9 mouse cellular contexts compared by ENCODE assay signal in genomic region chrY:872855-873549, GRCm38 (mm10). TPM values are rescaled to one million over a fixed set of nuclear protein-coding genes. Genes with fewer than 3 reads are reported as not detected.
DNase-seq lines count a peak whose midpoint lies in the region; ATAC-seq lines count a peak whose summit lies in the region.
"Had no signal": no experiment of that assay in that cellular context is flagged by ENCODE, and none has a peak within 500 bp of the region (broad histone marks: within the 10 kb centered on the region; RNA-seq: fewer than 3 reads in every experiment).

No protein-coding gene starts in this region.

- no peaks in the 10 kb centered on the region for H3K36me3 ChIP-seq in hindbrain, embryonic 12.5 days
- H3K36me3 ChIP-seq in neural tube, embryonic 11.5 days (ENCODE audit: control insufficient read depth, insufficient read depth, low read length), result no peaks in the 10 kb centered on the region
- H3K36me3 ChIP-seq in liver, embryonic 12.5 days, result no peaks in the 10 kb centered on the region

- H3K4me1 ChIP-seq in hindbrain, embryonic 12.5 days, result no peaks in the 10 kb centered on the region
- H3K4me1 ChIP-seq in neural tube, embryonic 11.5 days (ENCODE audit: control insufficient read depth, insufficient read depth, low read length), result no peaks in the 10 kb centered on the region
- no peaks in the 10 kb centered on the region for H3K4me1 ChIP-seq in liver, embryonic 12.5 days

- WGBS in hindbrain, embryonic 12.5 days, result 37% methylated on average over 7 of the region's 18 CpGs
- WGBS in neural tube, embryonic 11.5 days, result 30% methylated on average over 10 of the region's 18 CpGs
- WGBS in liver, embryonic 12.5 days (ENCODE audit: insufficient replicate concordance), result 32% methylated on average over 13 of the region's 18 CpGs

- H3K4me3 ChIP-seq in hindbrain, embryonic 12.5 days, result no peak overlapping the region
- H3K4me3 ChIP-seq in neural tube, embryonic 11.5 days (ENCODE audit: low read depth, low read length), result no peak overlapping the region
- H3K4me3 ChIP-seq in liver, embryonic 12.5 days, result no peak overlapping the region

- H3K27ac ChIP-seq in hindbrain, embryonic 12.5 days, result no peak overlapping the region
- H3K27ac ChIP-seq in neural tube, embryonic 11.5 days (ENCODE audit: low read depth, low read length), result no peak overlapping the region
- H3K27ac ChIP-seq in liver, embryonic 12.5 days, result no peak overlapping the region

- no peaks in the 10 kb centered on the region for H3K27me3 ChIP-seq in hindbrain, embryonic 12.5 days
- no peaks in the 10 kb centered on the region for H3K27me3 ChIP-seq in neural tube, embryonic 11.5 days (ENCODE audit: control insufficient read depth, insufficient read depth, low read length)
- H3K27me3 ChIP-seq in liver, embryonic 12.5 days (replicated peaks), result no peaks in the 10 kb centered on the region

- H3K9me3 ChIP-seq in hindbrain, embryonic 12.5 days (replicated peaks), result no peaks in the 10 kb centered on the region
- no peaks in the 10 kb centered on the region for H3K9me3 ChIP-seq in neural tube, embryonic 11.5 days (ENCODE audit: control insufficient read depth, low read length)
- H3K9me3 ChIP-seq in liver, embryonic 12.5 days (replicated peaks), result no peaks in the 10 kb centered on the region

- peak; percentile 52; the same call in 1 of the 2 replicates for ATAC-seq in hindbrain, embryonic 12.5 days (ENCODE audit: low FRiP score)
- ATAC-seq in neural tube, embryonic 11.5 days (ENCODE audit: insufficient read depth, low FRiP score, low TSS enrichment), result no peak; the same call in 1 of the 2 replicates
- ATAC-seq in liver, embryonic 12.5 days, result no peak

- peak; percentile 12 for DNase-seq in kidney, adult 9 months
- DNase-seq in kidney, adult 18-20 months, result no peak
- peak; percentile 69 for DNase-seq in brain, adult 2 months (ENCODE audit: low read depth, low spot score)
- DNase-seq in neural tube, embryonic 11.5 days (ENCODE audit: low spot score), result peak; percentile 9
- no peak for DNase-seq in thymus, postnatal 36 days
- no peak for DNase-seq in frontal cortex, postnatal 25 days (ENCODE audit: low spot score in 2 of 2)

- H3K4me2 ChIP-seq in hindbrain, embryonic 12.5 days (replicated peaks), result no peak overlapping the region
- H3K4me2 ChIP-seq in neural tube, embryonic 11.5 days (ENCODE audit: low read depth), result no peak overlapping the region
- no peak overlapping the region for H3K4me2 ChIP-seq in liver, embryonic 12.5 days

- H3K9ac ChIP-seq in hindbrain, embryonic 12.5 days, result no peak overlapping the region
- H3K9ac ChIP-seq in neural tube, embryonic 11.5 days (ENCODE audit: low read length), result no peak overlapping the region
- H3K9ac ChIP-seq in liver, embryonic 12.5 days, result no peak overlapping the region

RNA-seq across cellular contexts. Expression of gene Kdm5d, which starts 24.6 kb away (rescaled TPM):
- polyA plus RNA-seq in hindbrain, embryonic 12.5 days (2016; fragmentation: Nextera tagmentation; extraction: Ambion mirVana), result 14.5 and 15.9 TPM in 2 replicates
- 13.0 and 16.2 TPM in 2 replicates for polyA plus RNA-seq in neural tube, embryonic 11.5 days (2014; fragmentation: Nextera tagmentation; extraction: Ambion mirVana)
- 4.0 and 4.4 TPM in 2 replicates for polyA plus RNA-seq in liver, embryonic 12.5 days (2016; fragmentation: Nextera tagmentation; extraction: Ambion mirVana)
- polyA plus RNA-seq: heart, postnatal 0 days had no signal

RNA-seq across cellular contexts. Expression of gene Uba1y, which starts 54.6 kb away (rescaled TPM):
- polyA plus RNA-seq in hindbrain, embryonic 12.5 days (2016; fragmentation: Nextera tagmentation; extraction: Ambion mirVana), result 0.13 TPM in 1 of 2 replicates, not detected in the other
- polyA plus RNA-seq in neural tube, embryonic 11.5 days (2014; fragmentation: Nextera tagmentation; extraction: Ambion mirVana), result not detected in 2 replicates
- not detected in 2 replicates for polyA plus RNA-seq in liver, embryonic 12.5 days (2016; fragmentation: Nextera tagmentation; extraction: Ambion mirVana)
- polyA plus RNA-seq: heart, postnatal 0 days had no signal

Comparison
In these comparisons a context has a peak if more than half of its experiments do, and no peak if none do; other contexts are left out.
1. DNase-seq: peak in kidney, adult 9 months (single experiment), brain, adult 2 months (single experiment) and neural tube, embryonic 11.5 days (single experiment); none in kidney, adult 18-20 months (single experiment), thymus, postnatal 36 days (0 of 2) and frontal cortex, postnatal 25 days (0 of 2).